Mouse (Mus musculus): ENCODE data around the gene Abcg3.
A peak's percentile ranks its signal among the peaks of the same experiment; 100 is the strongest.

The Abcg3 gene

DNA sequence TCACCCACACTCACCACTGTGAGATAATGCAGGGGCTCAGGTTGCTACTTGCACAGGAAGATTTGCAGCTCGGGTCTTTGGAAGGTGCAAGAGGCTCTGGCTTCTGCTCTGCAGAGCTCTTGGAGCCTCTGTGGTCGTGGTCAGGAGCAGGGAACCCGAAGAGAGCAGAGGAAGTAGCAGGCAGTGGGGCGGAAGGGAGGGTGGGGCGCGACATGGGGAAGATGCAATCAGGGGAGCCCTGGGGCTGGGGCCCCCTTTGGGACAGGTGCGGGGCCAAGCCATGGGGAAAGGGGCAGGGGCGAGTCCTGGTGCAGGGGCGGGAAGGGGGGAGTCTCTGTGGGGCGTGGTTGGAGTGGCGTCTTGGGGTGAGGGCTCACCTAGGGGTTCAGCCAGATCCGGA, at the start of gene Abcg3:
Gene Abcg3 (minus strand): TSS at position 184 of the 400 bp plus-strand sequence.
- DNase-seq (ENCODE audit: low read depth, low spot score) = peak; percentile 16

DNA sequence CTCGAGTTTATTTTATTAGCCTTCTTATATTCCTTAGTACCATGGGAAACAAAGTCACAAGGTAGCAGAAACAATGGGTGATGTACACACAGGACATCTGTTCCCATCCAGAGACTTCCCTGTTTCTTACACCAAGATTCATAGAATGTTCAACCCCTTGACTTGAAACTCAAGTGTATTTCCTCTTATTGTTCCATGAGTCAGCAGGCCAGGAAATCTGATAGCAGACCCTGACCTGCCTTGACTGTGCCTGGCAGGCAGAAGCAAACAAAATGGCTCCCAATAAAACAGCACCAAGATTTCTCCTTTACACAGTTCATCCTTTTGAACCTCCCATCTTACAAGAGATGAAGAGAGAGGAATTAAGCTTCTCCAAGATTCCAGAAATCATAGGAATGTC, 30.0 kb upstream of the Abcg3 start:
- no peak for DNase-seq (ENCODE audit: low read depth, low spot score)

DNA sequence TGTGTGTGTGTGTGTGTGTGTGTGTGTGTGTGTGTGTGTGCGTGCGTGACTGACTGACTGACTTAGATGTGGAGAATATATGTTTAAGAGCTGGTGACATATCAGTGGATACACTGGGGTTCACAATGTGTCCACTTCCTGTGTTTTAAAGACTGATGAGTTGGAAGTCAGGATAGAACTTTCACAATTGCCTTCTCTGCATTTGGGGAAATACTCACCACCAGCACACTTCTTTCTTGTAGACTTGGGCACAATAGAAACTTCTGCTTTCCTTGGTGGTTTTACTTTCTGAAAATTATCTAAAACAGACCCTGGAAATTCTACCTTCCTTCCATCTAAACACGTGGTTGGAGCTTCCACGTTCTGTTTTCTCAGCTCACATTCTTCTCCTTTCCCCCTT, 29.1 kb upstream of the Abcg3 start:
- DNase-seq (ENCODE audit: low read depth, low spot score) = no peak

DNA sequence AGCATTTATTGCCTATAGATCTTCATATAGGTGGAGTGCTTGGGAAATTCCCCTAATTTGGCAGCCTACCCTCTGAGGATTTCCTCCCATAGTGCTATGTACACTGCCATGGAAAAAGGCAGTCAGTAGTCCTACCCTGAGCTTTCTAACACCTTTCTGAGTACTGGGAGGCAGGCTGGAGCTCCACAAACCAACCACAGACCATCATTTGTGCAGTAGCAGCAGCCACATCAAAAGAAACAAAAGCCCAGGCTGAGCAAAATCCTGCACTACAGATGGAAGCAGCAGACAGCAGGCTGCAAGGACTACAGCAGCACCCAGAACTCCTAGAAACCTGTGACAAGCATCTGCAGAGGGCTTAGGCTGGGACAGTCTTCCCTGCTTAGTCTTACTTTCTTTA, 27.9 kb upstream of the Abcg3 start:
- no peak for DNase-seq (ENCODE audit: low read depth, low spot score)

DNA sequence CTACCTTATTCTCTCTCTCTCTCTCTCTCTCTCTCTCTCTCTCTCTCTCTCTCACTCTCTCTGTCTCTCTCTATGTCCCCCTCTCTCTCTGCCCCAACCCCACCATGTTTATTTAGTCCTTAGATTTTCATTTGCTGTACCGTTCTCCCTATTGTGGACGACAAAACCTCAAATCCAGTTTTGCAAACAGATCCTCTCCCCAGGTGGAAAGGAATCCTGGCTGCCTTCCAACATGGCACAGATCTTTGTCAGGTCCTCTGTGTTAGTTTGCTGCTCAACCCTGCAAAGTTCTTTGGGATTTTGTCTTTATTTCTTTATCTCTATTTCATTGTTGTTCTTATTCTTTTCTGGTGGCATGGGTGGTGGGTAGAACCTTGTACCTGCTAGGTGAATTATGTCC, 6.9 kb upstream of the Abcg3 start:
- no peak for DNase-seq (ENCODE audit: low read depth, low spot score)

DNA sequence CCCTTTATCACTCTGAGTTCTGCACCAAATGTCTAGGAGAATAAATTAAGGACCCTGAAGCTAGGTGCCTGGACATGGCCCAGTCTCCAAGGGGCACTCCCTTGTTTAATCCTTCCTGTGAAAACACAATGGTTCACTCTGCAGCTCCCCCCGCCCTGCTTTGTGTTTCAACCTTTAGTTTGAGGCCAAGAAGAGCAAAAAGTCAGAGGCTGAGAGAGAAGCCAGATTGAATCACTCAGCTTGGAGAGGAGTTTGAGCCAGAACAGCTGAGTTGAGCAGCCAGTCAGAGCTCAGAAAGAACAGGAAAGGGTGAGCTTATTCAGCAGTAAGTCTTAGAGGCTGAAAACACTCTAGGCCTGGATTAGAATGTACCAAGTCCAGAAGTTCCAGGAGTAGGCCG, 5.5 kb upstream of the Abcg3 start:
- DNase-seq (ENCODE audit: low read depth, low spot score) = peak; percentile 37

DNA sequence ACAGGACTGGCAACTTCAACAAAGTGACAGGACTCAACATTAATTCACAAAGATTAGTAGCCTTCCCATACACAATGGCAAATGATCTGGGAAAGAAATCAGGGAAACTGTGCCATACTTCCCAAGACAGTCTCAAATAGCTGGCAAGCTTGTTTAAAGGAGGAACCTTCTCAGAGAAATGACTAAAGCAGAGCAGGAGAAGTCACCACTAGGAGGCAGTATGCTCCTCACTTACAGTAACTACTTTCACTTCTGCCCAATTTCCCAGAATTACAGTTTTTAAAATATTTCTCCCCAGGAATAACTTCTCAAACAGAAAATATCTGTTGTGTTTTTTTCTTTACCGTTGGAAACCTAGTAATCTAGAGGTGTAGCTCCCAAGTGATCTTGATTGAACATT, 4.2 kb upstream of the Abcg3 start:
- peak; percentile 72 for DNase-seq (ENCODE audit: low read depth, low spot score)

DNA sequence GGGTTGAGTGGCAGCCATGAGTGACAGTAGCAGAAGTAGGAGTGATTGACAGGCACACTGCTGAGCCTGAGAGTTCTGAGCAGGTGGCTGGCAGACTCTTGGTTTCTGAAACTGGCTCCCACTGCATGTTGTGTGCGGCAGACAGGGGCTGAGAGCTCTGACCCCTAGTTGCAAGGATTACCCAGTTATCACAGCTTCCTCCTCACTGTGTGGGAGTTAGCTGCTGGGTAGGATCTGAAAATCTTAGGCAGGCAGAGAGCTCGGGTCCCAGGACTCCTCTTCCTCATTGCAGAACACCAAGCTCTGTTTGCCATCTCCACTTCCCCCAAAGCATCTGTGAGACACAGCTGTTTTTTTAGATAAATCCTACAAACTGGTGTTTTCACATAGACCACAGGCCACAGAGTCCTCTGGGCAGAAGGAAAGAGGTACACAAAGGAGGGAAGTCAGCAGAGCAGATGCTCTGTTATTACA, 3.4 kb downstream of the Abcg3 start:
- DNase-seq (ENCODE audit: low read depth, low spot score) = no peak

DNA sequence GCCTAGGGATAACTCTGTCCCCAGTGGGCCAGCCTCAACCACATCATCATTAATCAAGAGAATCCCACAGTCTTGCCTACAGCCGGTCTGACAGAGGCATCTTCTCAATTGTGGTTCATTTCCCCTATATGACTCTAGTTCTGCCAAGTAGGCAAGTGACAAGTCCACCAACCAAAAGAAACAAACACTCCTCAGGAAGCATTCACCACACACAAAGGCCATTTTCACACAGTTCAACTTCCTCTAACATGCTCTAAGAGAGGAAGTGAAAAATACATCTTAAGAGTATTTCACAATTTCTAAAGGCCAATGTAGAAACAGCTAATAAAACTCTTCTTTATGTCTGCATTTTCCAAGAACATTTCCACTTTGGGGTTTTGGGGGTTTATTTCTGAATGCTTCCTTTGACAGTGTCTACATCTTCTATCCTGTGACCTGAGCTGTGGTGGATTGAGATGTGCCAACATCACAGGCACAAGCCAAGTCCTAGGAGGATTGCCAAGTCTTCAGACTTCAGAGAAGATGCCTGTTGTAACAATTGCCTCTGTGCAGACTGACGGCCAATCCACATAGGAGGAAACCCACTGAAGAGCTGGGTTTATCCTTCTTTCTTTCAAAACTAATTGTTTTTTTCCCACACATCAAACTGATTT, 24.3 kb downstream of the Abcg3 start:
- no peak for DNase-seq (ENCODE audit: low read depth, low spot score)

DNA sequence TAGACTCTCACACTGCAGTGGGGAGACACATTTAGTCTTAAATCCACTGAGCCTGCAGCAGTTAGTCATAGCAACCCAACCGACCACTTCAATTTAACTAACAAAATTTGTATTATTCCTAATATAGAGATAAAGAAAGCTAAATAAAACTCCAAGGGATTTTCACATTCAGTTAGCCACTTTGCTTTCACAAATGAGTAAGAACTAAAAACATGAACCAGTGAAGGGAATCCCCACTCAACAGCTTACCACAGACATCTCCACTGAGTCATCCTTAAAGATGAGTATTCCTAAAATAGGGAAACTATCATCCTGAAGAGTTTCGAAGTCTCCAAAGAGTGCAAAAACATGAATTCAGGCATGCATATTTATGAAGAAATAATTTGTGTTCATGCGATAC, 27.3 kb downstream of the Abcg3 start:
- DNase-seq (ENCODE audit: low read depth, low spot score) = no peak

DNA sequence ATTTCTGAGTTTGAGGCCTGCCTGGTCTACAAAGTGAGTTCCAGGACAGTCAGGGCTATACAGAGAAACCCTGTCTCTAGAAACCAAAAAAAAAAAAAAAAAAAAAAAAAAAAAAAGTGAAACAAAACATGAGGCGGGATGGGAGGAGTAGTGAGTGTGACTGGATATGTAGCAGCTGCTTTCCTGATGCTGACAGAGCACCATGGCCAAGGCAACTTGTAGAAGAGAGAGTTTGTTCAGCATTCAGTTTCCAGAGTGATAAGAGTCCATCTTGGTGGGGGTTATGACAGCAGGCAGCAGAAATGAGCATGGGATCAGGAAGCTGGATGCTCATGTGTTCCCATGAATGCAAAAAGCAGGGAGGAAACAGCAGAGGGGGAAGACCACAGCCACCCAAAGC, 35.6 kb downstream of the Abcg3 start:
- no peak for DNase-seq (ENCODE audit: low read depth, low spot score)

DNA sequence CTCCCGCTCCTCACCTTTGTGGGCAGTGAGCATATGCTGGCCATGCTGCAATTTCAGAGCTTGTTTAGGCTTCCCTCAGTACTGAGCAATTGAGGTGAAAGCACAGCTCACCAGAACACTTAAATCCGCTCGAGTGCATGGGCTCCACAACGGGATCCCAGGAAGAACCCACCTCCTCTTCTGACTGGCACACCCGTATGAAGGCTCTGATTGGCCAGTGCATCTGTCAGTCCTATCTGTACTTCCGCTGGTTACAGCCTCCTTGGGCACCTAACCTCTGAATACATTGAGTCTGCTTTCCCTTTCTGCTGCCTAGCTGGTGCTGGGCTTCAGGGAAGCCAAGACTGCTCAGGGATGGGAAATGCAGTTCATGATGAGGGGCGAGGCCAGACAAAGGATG, 48.4 kb downstream of the Abcg3 start:
- DNase-seq (ENCODE audit: low read depth, low spot score) = peak; percentile 49

DNA sequence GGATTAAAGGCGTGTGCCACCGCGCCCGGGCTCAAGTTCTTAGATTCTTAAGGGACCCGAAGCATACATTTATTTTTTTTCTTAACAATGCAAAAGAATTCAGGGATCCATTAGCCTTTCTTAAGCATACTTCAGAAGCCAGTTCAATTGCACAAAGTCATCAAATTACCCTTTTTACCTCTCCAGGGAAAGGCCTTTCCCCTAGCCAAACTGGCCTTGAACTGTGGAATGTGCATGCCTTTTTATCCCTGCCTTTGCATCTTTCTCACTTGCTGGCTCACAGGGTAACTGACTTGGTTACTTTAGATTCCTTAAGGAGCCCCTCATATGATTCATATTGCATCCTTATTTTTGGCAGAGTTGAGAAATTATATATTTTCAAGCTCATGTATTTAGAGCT, 76.0 kb downstream of the Abcg3 start:
- DNase-seq (ENCODE audit: low read depth, low spot score) = peak; percentile 72
